Mouse (Mus musculus) G1E (cell line): ENCODE data around the gene Foxn1.

Experiments
- CTCF ChIP-seq: IDR thresholded peaks from 2 replicates; pipeline ENCODE4 v1.5.1; 2012; ENCODE audit warnings: low read depth, low read length, inconsistent platforms, mixed read lengths
- GATA1 ChIP-seq: IDR thresholded peaks from 2 replicates; pipeline ENCODE4 v1.6.1; 2012; ENCODE audit warnings: borderline replicate concordance, low read length, inconsistent platforms, mixed read lengths
- GATA2 ChIP-seq: IDR thresholded peaks from 2 replicates; pipeline ENCODE4 v1.6.1; 2012; ENCODE audit warnings: low read depth, low read length, inconsistent platforms, borderline replicate concordance
- POLR2AphosphoS5 ChIP-seq: IDR thresholded peaks from 2 replicates; pipeline ENCODE4 v1.6.1; 2012; ENCODE audit warnings: low read depth, low read length, inconsistent platforms; ENCODE audit not compliant: insufficient replicate concordance
- TAL1 ChIP-seq: conservative IDR thresholded peaks from 2 replicates; pipeline ENCODE4 v1.6.1; 2012; ENCODE audit warnings: low read depth, low read length, inconsistent platforms, mixed read lengths

DNA sequence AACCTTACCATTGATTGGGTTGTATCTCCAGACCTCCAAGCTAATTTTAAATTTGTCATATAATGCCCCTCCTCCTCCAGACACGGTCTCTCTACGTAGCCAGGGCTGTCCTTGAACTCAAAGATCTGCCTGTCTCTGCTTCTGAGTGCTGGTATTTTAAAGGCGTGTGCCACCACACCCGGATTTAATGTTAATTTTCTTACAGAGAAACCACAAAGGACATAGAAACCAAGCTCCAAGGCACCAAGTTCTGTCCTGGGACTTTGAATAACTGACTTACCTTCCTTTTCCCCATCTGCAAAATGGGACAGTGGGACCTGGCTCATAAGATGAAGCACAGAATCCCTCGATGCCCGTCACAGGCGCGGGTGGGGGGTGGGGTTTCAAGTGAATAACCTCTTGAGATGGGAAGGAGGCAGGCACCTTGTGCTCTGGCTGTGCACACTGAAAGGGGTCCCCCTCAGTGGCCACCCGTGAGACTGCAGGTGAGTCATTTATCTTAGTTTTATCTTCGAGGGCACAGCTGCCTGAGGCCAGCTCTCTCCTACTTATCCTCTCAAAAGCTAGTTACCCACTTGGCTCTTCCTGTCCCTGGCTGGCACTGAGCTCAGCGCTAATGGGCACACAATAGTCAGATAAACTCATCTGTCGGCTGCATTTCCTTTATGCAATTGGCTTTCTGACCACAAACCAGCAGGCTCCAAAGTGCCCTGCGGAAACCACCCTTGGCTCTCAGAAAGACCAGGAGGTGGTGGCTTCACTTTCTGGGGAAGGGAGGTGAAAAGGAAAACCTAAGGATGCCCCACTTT lies 35.0 kb upstream of the Foxn1 start:
- TF ChIP-seq CTCF = no peak
- TF ChIP-seq GATA1 = no peak
- no peak for TF ChIP-seq GATA2
- no peak for TF ChIP-seq POLR2AphosphoS5
- no peak for TF ChIP-seq TAL1
